Mouse (Mus musculus): ENCODE data around the gene Nol3. TPM values are rescaled to one million over a fixed set of nuclear protein-coding genes. Genes with fewer than 3 reads are reported as not detected.
"Not testable (repeated sequence)": the region's sequence is repeated elsewhere in the genome, so short reads cannot be mapped to it uniquely, and the experiment has no call there.

The Nol3 gene
- total and polyA plus RNA-seq, 3 experiments = 17.3 to 23.0 (median 19.7) TPM

GRCm38 (mm10) chr8:105289805-105290460 lies 14.0 kb downstream of the Nol3 start, which contains the start of gene 4931428F04Rik:
TSS of gene 4931428F04Rik (minus strand) at chr8:105289864.
- peak within 1 kb of the TSS; percentile 68 for H3K9ac ChIP-seq (ENCODE audit: low read depth, low read length)
- no peak for DNase-seq
- 7% methylated on average over 43 of the region's 43 CpGs for WGBS
- peak within 1 kb of the TSS; percentile 84 for H3K27ac ChIP-seq
- no peaks in the 10 kb centered on the region for H3K27me3 ChIP-seq (ENCODE audit: control insufficient read depth, insufficient read depth, low read length)
- H3K4me3 ChIP-seq = peak within 1 kb of the TSS; percentile 61
- H3K79me2 ChIP-seq (replicated peaks; ENCODE audit: control insufficient read depth, insufficient read depth, low read length) = no peaks in the 10 kb centered on the region
- intact Hi-C loops (cut with DNase I) = loop anchor here (2.0 to 10.0 kb wide), 4 partner anchors 35 to 635 kb away; partner anchors contain the start of genes B3gnt9 and D230025D16Rik
- H3K36me3 ChIP-seq (ENCODE audit: control insufficient read depth, insufficient read depth, low read length) = no peaks in the 10 kb centered on the region
- peaks cover 11% of the 10 kb centered on the region for H3K4me1 ChIP-seq (ENCODE audit: control insufficient read depth, insufficient read depth, low read length)
- TF ChIP-seq POLR2A (IDR thresholded peaks at IDR 0.05; ENCODE audit: insufficient read depth, low read depth, low read length) (no peak), EP300 (IDR thresholded peaks at IDR 0.05; ENCODE audit: insufficient read depth, low read depth, low read length) (no peak), CTCF (IDR thresholded peaks at IDR 0.05) (peak; percentile 56)

- WGBS = 17% methylated on average over 31 of the region's 31 CpGs
- Histone ChIP-seq H3K36me3 (ENCODE audit: control insufficient read depth, insufficient read depth, low read length) (no peaks in the 10 kb centered on the region), H3K79me2 (replicated peaks; ENCODE audit: control insufficient read depth, insufficient read depth, low read length) (no peaks in the 10 kb centered on the region), H3K4me3 (no peak overlapping the region), H3K27ac (no peak overlapping the region), H3K4me1 (ENCODE audit: control insufficient read depth, insufficient read depth, low read length) (peaks cover 11% of the 10 kb centered on the region), H3K9ac (ENCODE audit: low read depth, low read length) (no peak overlapping the region), H3K27me3 (ENCODE audit: control insufficient read depth, insufficient read depth, low read length) (no peaks in the 10 kb centered on the region)
- peak; percentile 86 to 90 for DNase-seq
- TF ChIP-seq EP300 (IDR thresholded peaks at IDR 0.05; ENCODE audit: insufficient read depth, low read depth, low read length) (0 out of 2 replicates have a peak, but pooled peaks have one; percentile 55), CTCF (IDR thresholded peaks at IDR 0.05) (peak; percentile 97; the same call in 1 of the 2 replicates), POLR2A (IDR thresholded peaks at IDR 0.05; ENCODE audit: insufficient read depth, low read depth, low read length) (no peak)
- intact Hi-C loops (cut with DNase I) = loop anchor here (2.0 to 10.0 kb wide), 3 partner anchors 36 to 636 kb away; partner anchors contain the start of gene B3gnt9
Observed at GRCm38 (mm10) chr8:105290554-105291314, 14.8 kb downstream of the Nol3 start.

- not testable (repeated sequence) for H3K4me3 ChIP-seq; H3K36me3 ChIP-seq (ENCODE audit: control insufficient read depth, insufficient read depth, low read length); H3K79me2 ChIP-seq (replicated peaks; ENCODE audit: control insufficient read depth, insufficient read depth, low read length); H3K27me3 ChIP-seq (ENCODE audit: control insufficient read depth, insufficient read depth, low read length); DNase-seq; H3K9ac ChIP-seq (ENCODE audit: low read depth, low read length); H3K27ac ChIP-seq
- intact Hi-C loops (cut with DNase I) = loop anchor here (2.0 to 10.0 kb wide), 3 partner anchors 37 to 637 kb away; partner anchors contain the start of gene B3gnt9
- WGBS = 75% methylated on average over 8 of the region's 8 CpGs
- peaks cover 11% of the 10 kb centered on the region for H3K4me1 ChIP-seq (ENCODE audit: control insufficient read depth, insufficient read depth, low read length)
Observed at GRCm38 (mm10) chr8:105291364-105291763, 15.4 kb downstream of the Nol3 start.

GRCm38 (mm10) chr8:105291802-105292201 lies 15.9 kb downstream of the Nol3 start:
- intact Hi-C loops (cut with DNase I) = loop anchor here (2.0 to 10.0 kb wide), 3 partner anchors 37 to 637 kb away; partner anchors contain the start of gene B3gnt9

GRCm38 (mm10) chr8:105292471-105292870 lies 16.5 kb downstream of the Nol3 start:
- no peak for DNase-seq
- Histone ChIP-seq H3K36me3 (ENCODE audit: control insufficient read depth, insufficient read depth, low read length) (no peaks in the 10 kb centered on the region), H3K4me1 (ENCODE audit: control insufficient read depth, insufficient read depth, low read length) (peaks cover 11% of the 10 kb centered on the region), H3K27ac (no peak overlapping the region), H3K4me3 (no peak overlapping the region), H3K9ac (ENCODE audit: low read depth, low read length) (no peak overlapping the region), H3K27me3 (ENCODE audit: control insufficient read depth, insufficient read depth, low read length) (no peaks in the 10 kb centered on the region), H3K79me2 (replicated peaks; ENCODE audit: control insufficient read depth, insufficient read depth, low read length) (no peaks in the 10 kb centered on the region)
- TF ChIP-seq CTCF (IDR thresholded peaks at IDR 0.05) (no peak), POLR2A (IDR thresholded peaks at IDR 0.05; ENCODE audit: insufficient read depth, low read depth, low read length) (no peak), EP300 (IDR thresholded peaks at IDR 0.05; ENCODE audit: insufficient read depth, low read depth, low read length) (no peak)
- intact Hi-C loops (cut with DNase I) = loop anchor here (5.0 to 10.0 kb wide), 2 partner anchors 170 to 638 kb away; no protein-coding TSS in a partner anchor
- WGBS = 73% methylated on average over 7 of the region's 7 CpGs

More at GRCm38 (mm10) chr8:105291802-105292201, 15.9 kb downstream of the Nol3 start:
- not testable (repeated sequence) for DNase-seq; H3K9ac ChIP-seq (ENCODE audit: low read depth, low read length); H3K36me3 ChIP-seq (ENCODE audit: control insufficient read depth, insufficient read depth, low read length); H3K27ac ChIP-seq; H3K4me3 ChIP-seq; H3K27me3 ChIP-seq (ENCODE audit: control insufficient read depth, insufficient read depth, low read length); H3K79me2 ChIP-seq (replicated peaks; ENCODE audit: control insufficient read depth, insufficient read depth, low read length)
- TF ChIP-seq CTCF (IDR thresholded peaks at IDR 0.05) = peak; percentile 52
- 53% methylated on average over 3 of the region's 3 CpGs for WGBS
- peaks cover 11% of the 10 kb centered on the region for H3K4me1 ChIP-seq (ENCODE audit: control insufficient read depth, insufficient read depth, low read length)

- no peak for TF ChIP-seq POLR2A (IDR thresholded peaks at IDR 0.05; ENCODE audit: insufficient read depth, low read depth, low read length)
- no peak for TF ChIP-seq CTCF (IDR thresholded peaks at IDR 0.05)
- TF ChIP-seq EP300 (IDR thresholded peaks at IDR 0.05; ENCODE audit: insufficient read depth, low read depth, low read length) = no peak
- Histone ChIP-seq H3K27me3 (ENCODE audit: control insufficient read depth, insufficient read depth, low read length) (no peaks in the 10 kb centered on the region), H3K36me3 (ENCODE audit: control insufficient read depth, insufficient read depth, low read length) (no peaks in the 10 kb centered on the region), H3K4me3 (no peak overlapping the region), H3K27ac (no peak overlapping the region), H3K79me2 (replicated peaks; ENCODE audit: control insufficient read depth, insufficient read depth, low read length) (no peaks in the 10 kb centered on the region), H3K9ac (ENCODE audit: low read depth, low read length) (no peak overlapping the region), H3K4me1 (ENCODE audit: control insufficient read depth, insufficient read depth, low read length) (peaks cover 13% of the 10 kb centered on the region)
- WGBS = 79% methylated on average over 19 of the region's 19 CpGs
- intact Hi-C loops (cut with DNase I) = loop anchor here (5.0 to 10.0 kb wide), 2 partner anchors 171 to 639 kb away; no protein-coding TSS in a partner anchor
- DNase-seq = no peak
Observed at GRCm38 (mm10) chr8:105293405-105293804, 17.5 kb downstream of the Nol3 start.
